ENCODE assay signal across 22 mouse cellular contexts in the genomic region with DNA sequence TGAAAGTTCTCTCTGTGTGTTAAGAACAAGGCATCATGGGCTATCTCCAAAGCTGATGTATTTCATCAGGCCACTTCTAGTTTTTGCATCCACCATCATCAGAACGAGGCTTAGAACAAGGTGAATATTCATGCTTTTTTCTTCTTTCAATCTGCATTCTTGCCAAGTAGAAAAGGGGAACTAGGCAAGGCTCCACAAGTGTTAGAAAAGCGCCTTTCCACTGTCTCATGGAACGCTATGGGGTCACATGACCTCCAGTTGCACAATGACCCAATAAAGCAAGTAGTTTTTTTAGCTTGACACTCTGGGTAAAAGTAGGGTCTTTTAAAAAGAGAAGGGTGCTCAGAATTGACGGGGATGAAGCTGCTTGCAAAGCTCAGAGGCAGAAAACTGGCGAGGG. TPM values are rescaled to one million over a fixed set of nuclear protein-coding genes. Genes with fewer than 3 reads are reported as not detected.
DNase-seq lines count a peak whose midpoint lies in the region; ATAC-seq and TF ChIP-seq lines count a peak whose summit lies in the region.
"Had no signal": no experiment of that assay in that cellular context is flagged by ENCODE, and none has a peak within 500 bp of the region (broad histone marks: within the 10 kb centered on the region; RNA-seq: fewer than 3 reads in every experiment).

No protein-coding gene starts in this region.

- TF ChIP-seq EP300 in MEL (IDR thresholded peaks at IDR 0.05; ENCODE audit: low read depth in 1 of 2, low read length in 2 of 2) = no peak

- no peak for TF ChIP-seq RAD21 in MEL (IDR thresholded peaks at IDR 0.05; ENCODE audit: low read depth, low read length)

- H3K27ac ChIP-seq in MEL (ENCODE audit: control insufficient read depth, low read depth, low read length) = no peak overlapping the region
- H3K27ac ChIP-seq: embryonic facial prominence, embryonic 15.5 days; forebrain, embryonic 10.5 days; heart, embryonic 10.5 days; hindbrain, postnatal 0 days; lung, embryonic 15.5 days; midbrain, embryonic 13.5 days had no signal

- peaks cover 0 to 2% of the 10 kb centered on the region in 2 experiments; a peak in 1 of 4 replicates for H3K36me3 ChIP-seq in MEL (ENCODE audit: control insufficient read depth in 1 of 2, insufficient read depth in 2 of 2, low read length in 2 of 2)
- H3K36me3 ChIP-seq: embryonic facial prominence, embryonic 15.5 days; forebrain, embryonic 10.5 days; G1E; heart, embryonic 10.5 days; lung, embryonic 15.5 days; midbrain, embryonic 13.5 days had no signal

- no peak for TF ChIP-seq CTCF in MEL (IDR thresholded peaks at IDR 0.05 in 2 of 3, conservative IDR thresholded peaks at IDR 0.05 in 1 of 3; ENCODE audit: control insufficient read depth in 1 of 3, insufficient read depth in 1 of 3, low read depth in 2 of 3, low read length in 3 of 3, poor library complexity in 1 of 3, severe bottlenecking in 1 of 3)

- ATAC-seq in hematopoietic stem cell, adult 5-6 weeks (replicated peaks in 1 of 2; ENCODE audit: insufficient read depth in 1 of 2, low FRiP score in 2 of 2, low TSS enrichment in 1 of 2, low read depth in 1 of 2, poor library complexity in 2 of 2, severe bottlenecking in 2 of 2) = peak; percentile 66
- ATAC-seq: hindbrain, postnatal 0 days; midbrain, embryonic 13.5 days had no signal

- no peak overlapping the region for H3K4me3 ChIP-seq in MEL (ENCODE audit: control insufficient read depth in 1 of 2, insufficient read depth in 1 of 2, low read depth in 2 of 2, low read length in 2 of 2)
- H3K4me3 ChIP-seq: embryonic facial prominence, embryonic 15.5 days; forebrain, embryonic 10.5 days; heart, embryonic 10.5 days; lung, embryonic 15.5 days; midbrain, embryonic 13.5 days had no signal

- no peaks in the 10 kb centered on the region; a peak in 3 of 4 replicates for H3K27me3 ChIP-seq in MEL (ENCODE audit: control insufficient read depth in 1 of 2, insufficient read depth in 2 of 2, low read length in 2 of 2)
- H3K27me3 ChIP-seq: embryonic facial prominence, embryonic 15.5 days; lung, embryonic 15.5 days; midbrain, embryonic 13.5 days had no signal

- no peak overlapping the region for H3K9ac ChIP-seq in MEL (ENCODE audit: control insufficient read depth, low read depth, low read length, poor library complexity, severe bottlenecking)
- H3K9ac ChIP-seq: embryonic facial prominence, embryonic 15.5 days; lung, embryonic 15.5 days; midbrain, embryonic 13.5 days had no signal

- TF ChIP-seq POLR2A in MEL (IDR thresholded peaks at IDR 0.05; ENCODE audit: control insufficient read depth in 1 of 2, insufficient read depth in 1 of 2, low read depth in 1 of 2, low read length in 2 of 2, poor library complexity in 1 of 2) = no peak

- H3K79me2 ChIP-seq in MEL (ENCODE audit: control insufficient read depth, insufficient read depth, low read length, poor library complexity) = no peaks in the 10 kb centered on the region

- no peaks in the 10 kb centered on the region for H3K4me1 ChIP-seq in MEL (ENCODE audit: control insufficient read depth in 1 of 2, insufficient read depth in 2 of 2, low read length in 2 of 2)
- H3K4me1 ChIP-seq: embryonic facial prominence, embryonic 15.5 days; forebrain, embryonic 10.5 days; heart, embryonic 10.5 days; lung, embryonic 15.5 days; midbrain, embryonic 13.5 days had no signal

- DNase-seq in layer of hippocampus, adult 9-11 months = peak; percentile 19
- no peak for DNase-seq in layer of hippocampus, adult 8-10 months (ENCODE audit: low spot score in 2 of 2)
- peak; percentile 84 for DNase-seq in 416B (ENCODE audit: low read depth)
- peak; percentile 50 for DNase-seq in MEL (ENCODE audit: low read depth, low spot score)
- no peak for DNase-seq in embryo, embryonic 10.5 days (ENCODE audit: low spot score)
- DNase-seq in retina, embryonic 14.5 days (ENCODE audit: low spot score) = no peak
- DNase-seq in right cerebral cortex, postnatal 36 days (ENCODE audit: low spot score in 2 of 2) = no peak
- DNase-seq: adrenal gland, adult 8-10 months; cerebellum, adult 8-10 months; embryo, embryonic 11 days; kidney, adult 18-20 months; kidney, postnatal 14 days; right cerebral cortex, adult 18-20 months; thymus, postnatal 36 days had no signal

- no peaks in the 10 kb centered on the region for H3K9me3 ChIP-seq in MEL (replicated peaks; ENCODE audit: insufficient read depth, low read length)
- H3K9me3 ChIP-seq: embryonic facial prominence, embryonic 15.5 days; forebrain, embryonic 10.5 days; G1E; heart, embryonic 10.5 days; lung, embryonic 15.5 days; midbrain, embryonic 13.5 days had no signal

TF ChIP-seq in MEL, 35 proteins besides CTCF, POLR2A, EP300 and RAD21:
- TF ChIP-seq GABPA (IDR thresholded peaks at IDR 0.05; ENCODE audit: low read depth, low read length) (no peak), NELFE (IDR thresholded peaks at IDR 0.05; ENCODE audit: low read depth, low read length) (no peak), UBTF (IDR thresholded peaks at IDR 0.05; ENCODE audit: borderline replicate concordance, insufficient read depth, low read depth, low read length) (no peak), USF1 (IDR thresholded peaks at IDR 0.05; ENCODE audit: low read depth, low read length) (peak; percentile 87), USF2 (IDR thresholded peaks at IDR 0.05; ENCODE audit: borderline replicate concordance in 1 of 2, insufficient read depth in 1 of 2, low read depth in 1 of 2, low read length in 2 of 2) (0 out of 4 replicates have a peak, but pooled peaks of 1 of the 2 experiments have one; percentile 29)

RNA-seq across cellular contexts. Expression of a gene that starts 45.4 kb away (rescaled TPM):
- 10 to 100 TPM; 44.5 to 49.5 (median 47.1) TPM for total RNA-seq in layer of hippocampus, adult 8-10 months (2022)
- 22.6 and 25.9 TPM in 2 replicates for total RNA-seq in MEL (2012; rRNA removed)
- polyA plus RNA-seq in MEL (2012; ENCODE audit: insufficient read depth in 1 of 2, insufficient read length in 2 of 2, low read depth in 1 of 2, low replicate concordance in 2 of 2, missing spikeins in 1 of 2) = 10 to 100 TPM; 50.4 to 84.8 TPM
- 43.8 and 44.8 TPM in 2 replicates for total RNA-seq in hematopoietic stem cell, adult 5-6 weeks (2017)

Comparison
In these comparisons a context has a peak if more than half of its experiments do, and no peak if none do; other contexts are left out.
1. DNase-seq: peak in layer of hippocampus, adult 9-11 months (single experiment), 416B (single experiment) and MEL (single experiment); none in layer of hippocampus, adult 8-10 months (0 of 2), embryo, embryonic 10.5 days (single experiment), retina, embryonic 14.5 days (single experiment) and right cerebral cortex, postnatal 36 days (0 of 2).